Mouse (Mus musculus) CD4-positive, CD25-positive, alpha-beta regulatory T cell (primary cell): ENCODE results near the gene Med17. TPM values are rescaled to one million over a fixed set of nuclear protein-coding genes. Genes with fewer than 3 reads are reported as not detected.

ENCODE experiments used
- polyA plus RNA-seq: library from polyadenylated mRNA; unstranded; fragments of 100-300 nt; shearing (Covaris generic); gene quantifications from one replicate; pipeline ENCODE4 v1.2.1, GENCODE M21; 2017

The Med17 gene
- polyA plus RNA-seq, result 67.1 TPM

DNA sequence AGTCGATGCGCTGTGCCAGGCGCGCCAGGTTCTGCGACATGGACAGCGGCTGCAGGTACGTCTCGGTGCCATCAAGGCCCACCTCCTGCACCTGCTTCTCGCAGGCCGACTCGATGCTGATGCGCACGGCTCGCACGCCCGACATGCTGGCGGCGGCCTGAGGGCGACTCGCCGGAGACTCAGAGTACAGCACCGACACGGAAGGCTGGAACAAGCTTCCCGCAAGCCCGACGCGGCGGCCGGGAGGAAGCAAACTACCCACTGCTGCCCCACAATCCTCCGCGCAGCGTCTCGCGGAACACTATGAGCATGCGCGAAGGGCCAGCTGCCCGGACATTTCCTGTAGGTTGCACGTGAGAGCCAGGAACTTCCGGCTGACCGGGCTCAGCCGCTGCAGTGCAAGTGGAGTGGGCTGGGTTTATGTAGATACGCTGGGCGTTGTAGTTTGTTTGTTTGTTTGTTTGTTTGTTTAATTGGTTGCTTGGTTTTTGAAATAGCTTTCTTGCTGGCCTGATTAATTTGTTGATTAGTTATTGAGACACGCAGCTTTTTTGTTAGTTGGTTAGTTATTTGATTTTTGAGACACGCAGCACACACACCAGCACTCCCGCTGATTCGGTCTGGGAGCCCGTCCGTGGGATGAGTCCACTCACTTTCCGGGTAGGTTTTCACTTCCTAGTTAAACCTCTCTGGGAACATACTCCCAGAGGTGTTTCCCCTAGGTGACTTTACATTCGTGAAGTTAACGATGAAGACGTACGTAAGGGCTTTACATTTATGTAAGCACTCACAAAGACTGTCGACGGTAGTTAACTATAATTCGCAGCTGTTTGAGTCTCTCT is at the start of gene Med17:
TSS of gene Med17 (minus strand) at position 283 of the 842 bp plus-strand sequence.

DNA sequence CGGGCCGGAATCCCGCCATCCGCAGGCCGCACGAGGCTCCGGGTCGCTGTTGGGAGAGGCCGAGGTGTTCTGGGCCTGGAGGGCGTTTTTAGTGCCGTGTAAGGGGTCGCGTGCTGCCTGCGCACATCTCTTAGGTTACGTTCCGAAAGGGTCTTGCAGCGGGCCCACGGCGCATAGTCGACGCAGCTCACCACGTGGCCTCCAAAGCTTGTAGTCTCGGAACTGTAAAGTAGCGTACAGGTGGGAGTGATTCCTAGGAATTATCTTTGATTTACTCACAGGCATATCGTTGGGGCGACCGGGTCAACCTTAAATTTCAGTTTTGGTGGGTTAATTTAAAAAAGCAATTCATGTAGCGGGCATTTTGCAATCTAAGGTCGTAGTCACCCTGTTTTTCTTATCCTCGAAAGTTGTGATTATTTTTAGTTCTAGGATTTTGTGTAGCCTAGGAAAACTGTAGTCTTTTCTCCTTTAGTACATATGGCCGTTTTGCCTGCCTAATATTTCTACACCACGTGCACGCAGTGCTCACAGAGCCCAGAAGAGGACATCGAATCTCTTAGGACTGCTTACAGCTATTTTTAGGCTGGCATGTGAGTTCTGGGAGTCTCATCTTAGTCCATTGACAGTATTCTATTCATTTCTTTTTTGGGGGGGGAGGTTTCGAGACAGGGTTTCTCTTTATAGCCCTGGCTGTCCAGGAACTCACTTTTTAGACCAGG is 26.8 kb upstream of the Med17 start, which contains the start of gene 4931406C07Rik:
TSS of gene 4931406C07Rik (minus strand) at position 51 of the 722 bp plus-strand sequence.

DNA sequence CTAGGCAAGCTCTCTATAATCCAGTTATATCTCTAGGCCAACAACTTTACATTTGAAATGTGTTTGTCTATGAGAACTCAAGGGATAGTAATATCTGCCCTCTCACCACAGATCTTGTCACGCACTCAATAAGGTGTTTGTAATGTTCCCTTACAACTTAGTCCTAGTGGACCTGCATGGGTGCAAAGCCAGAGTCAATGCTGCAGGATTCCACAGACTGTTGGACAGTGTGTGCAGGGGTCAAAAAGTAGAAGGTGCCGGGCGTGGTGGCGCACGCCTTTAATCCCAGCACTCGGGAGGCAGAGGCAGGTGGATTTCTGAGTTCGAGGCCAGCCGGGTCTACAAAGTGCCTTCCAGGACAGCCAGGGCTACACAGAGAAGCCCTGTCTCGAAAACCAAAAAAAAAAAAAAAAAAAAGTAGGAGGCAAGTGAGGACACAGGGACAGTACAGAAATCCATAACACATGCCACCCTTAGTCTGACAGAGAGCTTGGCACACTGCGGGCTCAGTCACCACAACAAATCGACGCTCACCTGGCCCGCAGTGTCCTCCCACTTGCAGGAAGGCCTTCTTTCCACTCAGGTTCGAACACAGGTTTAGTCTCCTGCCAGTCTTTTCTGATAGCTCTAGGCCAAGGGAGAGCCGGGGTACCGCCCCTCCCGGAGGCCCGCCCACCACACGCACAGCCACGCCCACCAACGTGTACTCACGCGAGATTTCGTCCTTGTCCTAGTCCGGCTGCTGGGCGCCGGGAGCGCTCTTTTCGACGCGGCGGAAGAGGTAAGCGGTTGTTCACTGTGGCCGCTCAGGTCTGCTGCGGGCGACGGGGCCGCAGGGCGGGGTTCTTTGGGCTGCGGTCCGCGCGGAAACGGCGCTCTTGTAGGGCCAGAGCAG is 26.0 kb upstream of the Med17 start, which contains the start of gene Taf1d:
TSS of gene Taf1d (plus strand) at position 712 of the 895 bp plus-strand sequence.

DNA sequence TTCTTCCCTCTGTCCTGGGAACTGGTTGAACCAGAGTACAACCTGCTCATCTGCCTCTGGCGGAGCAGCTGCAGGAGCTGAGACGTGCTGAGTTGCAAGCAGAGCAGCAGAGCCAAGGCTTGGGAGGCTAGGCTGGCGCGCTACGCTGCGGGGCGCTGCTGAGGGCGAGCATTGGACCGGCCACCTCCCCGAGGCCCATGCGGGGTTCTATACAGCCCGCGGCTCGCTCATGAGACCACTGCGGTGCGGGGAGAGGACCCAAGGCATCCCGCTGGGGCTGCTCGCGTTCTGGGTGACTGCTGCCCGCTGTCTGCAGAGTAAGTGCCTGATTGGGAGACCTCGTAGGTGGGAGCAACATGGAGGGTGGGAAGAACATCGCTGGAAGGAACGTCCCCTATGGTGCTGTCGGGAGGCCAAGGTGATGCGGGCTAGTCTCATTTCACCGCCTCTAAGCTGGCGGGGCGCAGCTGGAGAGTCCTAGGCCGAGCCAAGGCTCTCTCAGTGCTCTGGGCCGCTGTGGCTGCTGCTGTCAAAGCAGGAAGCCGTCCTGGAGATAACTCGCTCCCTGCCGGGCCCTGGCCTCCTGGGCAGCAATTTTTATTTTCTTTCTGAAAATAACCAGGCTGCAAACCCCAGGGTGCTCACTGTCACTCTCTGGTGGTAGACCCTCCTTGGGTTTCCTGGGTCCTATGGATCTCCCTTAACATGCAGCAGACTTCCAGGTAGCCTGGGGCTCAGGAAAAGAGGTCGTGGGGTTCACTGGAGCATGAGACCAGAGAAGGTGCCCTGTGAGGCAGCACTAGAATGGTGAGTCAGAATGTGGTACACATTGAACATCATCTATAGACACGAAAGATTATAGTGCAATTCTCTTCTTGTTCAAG is 40.4 kb downstream of the Med17 start, which contains the start of gene Vstm5:
TSS of gene Vstm5 (plus strand) at position 4 of the 884 bp plus-strand sequence.

Other genes with a start within 250 kb of the Med17 start
- gene Panx1, start 234.5 kb downstream of the Med17 start, polyA plus RNA-seq, result 158 TPM
- gene Hephl1, start 167.8 kb downstream of the Med17 start, polyA plus RNA-seq, result 0.06 TPM
- not detected for gene Vstm5, start 40.9 kb downstream of the Med17 start, polyA plus RNA-seq
- gene Taf1d, start 26.3 kb upstream of the Med17 start, polyA plus RNA-seq, result 73.1 TPM
- 3.5 TPM for gene 4931406C07Rik, start 26.5 kb upstream of the Med17 start, polyA plus RNA-seq
- gene Cep295, start 77.9 kb upstream of the Med17 start, polyA plus RNA-seq, result 28.3 TPM
- gene Smco4, start 213.5 kb upstream of the Med17 start, polyA plus RNA-seq, result 34.5 TPM